Mouse (Mus musculus) midbrain, postnatal 0 days (tissue): ENCODE measurements around the gene Gm14862. TPM values are rescaled to one million over a fixed set of nuclear protein-coding genes. Genes with fewer than 3 reads are reported as not detected.
A peak's percentile ranks its signal among the peaks of the same experiment; 100 is the strongest.

ENCODE experiments used
- ATAC-seq: fragments of 200-750 bp; cut with Nextera tagmentation; 2 replicates; pipeline ENCODE4 v1.8.0; 2017; ENCODE audit warnings: moderate number of reproducible peaks, mild to moderate bottlenecking, moderate TSS enrichment, moderate library complexity; ENCODE audit not compliant: low FRiP score
- DNase-seq: peaks from one replicate; pipeline ENCODE4 v3.0.0-alpha.2; 2015; ENCODE audit warnings: low spot score
- H3K27ac ChIP-seq: fragments of 300-500 bp; sonication (generic); 2 replicates; pipeline ENCODE4 v1.5.1; 2014; ENCODE audit warnings: low read depth, mild to moderate bottlenecking, low read length, mixed read lengths
- H3K27me3 ChIP-seq: fragments of 300-500 bp; sonication (generic); 2 replicates; pipeline ENCODE4 v1.6.1; 2014; ENCODE audit warnings: low read length, control low read depth, mixed read lengths; ENCODE audit not compliant: insufficient read depth
- H3K36me3 ChIP-seq: fragments of 300-500 bp; sonication (generic); 2 replicates; pipeline ENCODE4 v1.6.1; 2014; ENCODE audit warnings: low read length, control low read depth, mixed read lengths; ENCODE audit not compliant: insufficient read depth
- H3K4me1 ChIP-seq: fragments of 300-500 bp; sonication (generic); 2 replicates; pipeline ENCODE4 v1.6.1; 2014; ENCODE audit warnings: mild to moderate bottlenecking, control low read depth, antibody characterized with exemption, low read length, mixed read lengths; ENCODE audit not compliant: insufficient read depth
- H3K4me2 ChIP-seq: fragments of 300-500 bp; sonication (generic); 2 replicates; pipeline ENCODE4 v1.6.1; 2014; ENCODE audit warnings: low read depth, mild to moderate bottlenecking, low read length, mixed read lengths; ENCODE audit not compliant: poor library complexity, severe bottlenecking
- H3K4me3 ChIP-seq: fragments of 300-500 bp; sonication (generic); 2 replicates; pipeline ENCODE4 v1.5.1; 2014; ENCODE audit warnings: low read depth, mild to moderate bottlenecking, low read length, moderate library complexity
- H3K9ac ChIP-seq: fragments of 300-500 bp; sonication (generic); replicated peaks from 2 replicates; pipeline ENCODE4 v1.6.1; 2014; ENCODE audit warnings: mild to moderate bottlenecking, low read length, moderate library complexity, mixed read lengths; ENCODE audit not compliant: poor library complexity, severe bottlenecking
- H3K9me3 ChIP-seq: fragments of 300-500 bp; sonication (generic); 2 replicates; pipeline ENCODE4 v1.6.1; 2016; ENCODE audit warnings: low read length, control low read depth
- CTCF ChIP-seq: IDR thresholded peaks from 2 replicates; pipeline ENCODE4 v1.5.1; 2016; ENCODE audit warnings: antibody characterized with exemption, mild to moderate bottlenecking
- WGBS: fragments of 180-500 bp; shearing (Covaris S2); extraction: QIAGEN DNeasy Blood & Tissue Kit; methylation state at CpG from one replicate; pipeline ENCODE4 v1.1.7; 2014; 5-methylcytosine and 5-hydroxymethylcytosine counted together
- polyA plus RNA-seq: library from polyadenylated mRNA; unstranded; fragments of >200 nt; fragmentation: Nextera tagmentation; extraction: Ambion mirVana; gene quantifications from 2 replicates; pipeline ENCODE4 v1.2.1, GENCODE M21; 2015
- total RNA-seq: library from RNA; depleted of rRNA; stranded (reverse); fragments of >200 nt; gene quantifications from 2 replicates; pipeline ENCODE4 v1.2.3, GENCODE M21; 2014

Gm14862 gene
- total and polyA plus RNA-seq, 2 experiments from 2014 or later: not detected

DNA sequence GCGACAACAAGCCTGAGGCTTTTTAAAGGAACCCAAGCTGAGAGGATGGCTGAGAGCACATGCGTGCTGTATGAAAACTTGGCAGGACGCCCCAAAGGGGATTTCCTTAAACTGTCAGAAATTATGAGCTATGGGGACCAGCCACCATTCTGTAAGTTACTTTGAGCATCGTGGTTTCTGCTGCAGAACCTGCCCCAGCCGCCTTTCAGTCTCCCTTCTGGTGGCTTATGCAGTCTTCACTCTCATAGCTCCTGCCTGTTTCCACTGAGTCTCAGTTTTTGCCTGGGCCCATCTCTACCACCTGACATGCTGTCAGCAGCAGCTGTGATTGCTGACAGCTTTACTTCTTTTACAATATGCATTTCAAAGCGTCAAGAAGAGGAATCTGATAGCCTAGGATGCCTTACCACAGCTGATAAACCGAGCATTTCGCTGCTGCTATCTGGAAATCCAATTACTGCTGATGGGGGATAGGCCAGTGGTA, 13.3 kb downstream of the Gm14862 start:
- ATAC-seq (no peak), DNase-seq (peak; percentile 13)
- H3K27me3 ChIP-seq: no peaks in the 10 kb centered on the region
- H3K4me3 ChIP-seq: no peak overlapping the region
- H3K9me3 ChIP-seq: no peaks in the 10 kb centered on the region
- H3K4me1 ChIP-seq: no peaks in the 10 kb centered on the region
- no peak overlapping the region for H3K4me2 ChIP-seq
- 47% methylated on average over 8 of the region's 8 CpGs for WGBS
- H3K36me3 ChIP-seq: no peaks in the 10 kb centered on the region
- no peak overlapping the region for H3K27ac ChIP-seq
- no peak for TF ChIP-seq CTCF
- no peak overlapping the region for H3K9ac ChIP-seq

DNA sequence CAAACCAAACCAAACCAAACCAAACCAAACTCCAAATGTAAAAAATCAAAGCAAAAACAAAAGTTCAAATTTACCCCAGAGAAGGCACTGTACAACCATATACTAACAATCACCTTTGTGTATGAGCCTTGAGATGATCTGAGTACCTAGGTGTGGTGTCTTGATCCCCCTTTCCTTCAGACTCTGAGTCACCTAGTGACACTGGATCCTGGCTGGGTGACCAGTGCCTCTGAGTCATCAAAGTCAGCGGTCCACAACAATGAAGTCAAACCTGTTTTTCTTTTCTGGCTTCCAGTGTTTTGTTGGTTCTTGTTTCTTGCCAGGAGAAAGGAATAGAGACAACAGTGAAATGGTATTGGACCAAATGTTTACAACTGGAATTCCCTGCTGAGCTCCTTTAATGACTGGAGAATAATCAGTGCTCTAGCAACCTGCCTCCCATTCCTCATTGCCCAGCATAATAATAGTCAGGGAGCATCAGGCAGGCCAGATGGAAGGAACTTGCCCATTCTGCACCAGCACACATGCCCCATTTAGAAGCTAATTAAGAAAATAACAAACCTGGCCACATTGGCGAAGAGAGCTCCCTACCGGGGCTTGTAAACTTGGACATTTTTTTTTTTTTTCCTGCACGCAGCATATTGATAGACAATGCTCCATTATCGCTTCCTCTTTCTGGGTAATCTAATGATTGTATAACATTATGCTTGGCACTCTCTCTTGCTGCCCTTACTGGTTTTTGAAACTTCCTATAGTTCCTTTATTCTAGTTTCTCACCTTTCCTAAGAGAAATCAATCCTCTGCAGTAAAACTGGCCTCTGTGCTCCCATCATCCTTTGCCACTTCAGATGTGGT, 15.7 kb downstream of the Gm14862 start:
- ATAC-seq: no peak
- H3K4me2 ChIP-seq: no peak overlapping the region
- peak; percentile 30 for DNase-seq
- no peak overlapping the region for H3K9ac ChIP-seq
- no peaks in the 10 kb centered on the region for H3K9me3 ChIP-seq
- no peaks in the 10 kb centered on the region for H3K4me1 ChIP-seq
- H3K27me3 ChIP-seq: no peaks in the 10 kb centered on the region
- no peaks in the 10 kb centered on the region for H3K36me3 ChIP-seq
- H3K4me3 ChIP-seq: no peak overlapping the region
- H3K27ac ChIP-seq: no peak overlapping the region
- TF ChIP-seq CTCF: no peak
- WGBS: 79% methylated on average over 5 of the region's 5 CpGs

DNA sequence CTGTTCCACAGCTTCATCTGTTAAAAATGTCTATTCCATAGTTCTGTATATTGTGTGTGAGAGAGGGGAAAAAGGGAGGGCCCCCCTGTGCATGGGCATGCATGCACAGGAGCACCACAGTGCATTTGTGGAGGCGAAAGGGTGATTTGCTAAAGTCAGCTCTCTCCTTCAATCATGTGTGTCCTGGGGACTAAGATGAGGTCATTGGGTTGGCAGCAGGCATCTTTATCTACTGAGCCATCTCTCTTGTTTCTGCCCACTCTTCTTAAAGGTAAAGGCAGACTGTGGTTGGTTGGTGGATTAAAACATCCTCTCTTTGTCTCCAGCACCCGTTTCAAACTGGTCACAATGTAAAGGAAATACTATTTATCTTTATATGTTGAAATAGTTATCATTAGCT, 29.6 kb downstream of the Gm14862 start:
- no peak for TF ChIP-seq CTCF

DNA sequence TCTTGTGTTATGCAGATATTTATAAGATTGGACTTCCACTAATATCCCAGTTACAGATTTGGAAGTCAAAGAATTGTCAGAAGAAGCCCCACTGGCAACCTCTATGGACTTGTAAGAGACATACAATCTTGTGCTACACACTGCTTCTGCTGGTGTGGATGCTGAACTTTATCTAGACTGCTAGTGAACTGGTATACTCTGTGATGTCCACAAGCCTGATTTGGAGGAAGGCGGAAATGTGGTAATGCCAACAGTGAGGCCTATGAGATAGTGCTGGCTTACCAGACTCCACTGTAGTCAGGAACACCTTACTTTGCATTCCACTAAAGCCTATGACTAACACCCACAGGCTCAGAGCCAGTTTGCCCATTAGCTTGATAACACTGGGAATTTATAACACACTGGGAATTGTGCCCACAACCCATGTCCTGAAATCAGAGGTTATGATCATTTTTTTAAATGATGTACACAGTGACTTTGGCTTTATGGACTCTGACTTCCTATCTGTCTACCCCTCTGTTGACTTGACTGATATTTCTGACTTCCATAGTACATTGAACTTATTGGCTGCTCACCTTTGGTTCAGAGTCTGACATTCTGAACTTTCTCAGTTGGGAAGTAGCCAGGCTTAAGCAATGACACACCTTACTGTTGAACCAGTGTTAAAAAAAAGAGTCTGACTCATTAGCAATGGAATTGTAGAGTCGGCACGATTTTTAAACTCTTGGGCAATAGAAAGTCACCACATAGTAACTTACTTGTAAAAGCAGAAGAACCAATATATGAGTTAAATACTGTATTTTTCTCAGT, 34.1 kb downstream of the Gm14862 start:
- Histone ChIP-seq H3K4me1 (no peaks in the 10 kb centered on the region), H3K27me3 (no peaks in the 10 kb centered on the region), H3K36me3 (no peaks in the 10 kb centered on the region), H3K27ac (no peak overlapping the region), H3K9me3 (no peaks in the 10 kb centered on the region), H3K4me2 (no peak overlapping the region), H3K4me3 (no peak overlapping the region), H3K9ac (no peak overlapping the region)
- no peak for DNase-seq
- no peak for ATAC-seq
- WGBS: 91% methylated on average over 3 of the region's 3 CpGs
- TF ChIP-seq CTCF: no peak

More for the DNA sequence above, 29.6 kb downstream of the Gm14862 start:
- no peak for ATAC-seq
- Histone ChIP-seq H3K36me3 (no peaks in the 10 kb centered on the region), H3K9me3 (no peaks in the 10 kb centered on the region), H3K4me1 (no peaks in the 10 kb centered on the region), H3K4me3 (no peak overlapping the region), H3K27ac (no peak overlapping the region), H3K9ac (no peak overlapping the region), H3K27me3 (no peaks in the 10 kb centered on the region), H3K4me2 (no peak overlapping the region)
- DNase-seq: no peak
- WGBS: 79% methylated on average over 2 of the region's 2 CpGs

DNA sequence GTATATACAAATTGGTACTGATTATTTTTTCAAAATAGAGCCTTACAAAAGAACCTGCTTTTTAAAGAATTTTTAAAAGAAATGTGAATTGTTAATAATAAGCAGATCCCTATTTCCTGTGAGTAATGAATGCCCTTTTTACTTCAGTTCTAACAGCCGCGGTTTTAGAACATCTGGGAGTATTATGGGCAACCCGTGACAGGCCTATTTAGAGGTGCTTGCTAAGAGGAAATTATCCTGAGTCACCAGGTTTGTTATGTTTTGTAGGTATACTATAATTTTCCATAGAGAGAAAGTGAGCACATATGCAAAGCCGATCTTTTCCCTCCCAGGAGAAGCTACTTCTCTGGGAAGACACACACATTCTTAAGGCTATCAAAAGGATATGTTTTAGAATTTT, 35.0 kb downstream of the Gm14862 start:
- Histone ChIP-seq H3K9ac (no peak overlapping the region), H3K27ac (no peak overlapping the region), H3K27me3 (no peaks in the 10 kb centered on the region), H3K9me3 (no peaks in the 10 kb centered on the region), H3K4me2 (no peak overlapping the region), H3K36me3 (no peaks in the 10 kb centered on the region), H3K4me3 (no peak overlapping the region), H3K4me1 (no peaks in the 10 kb centered on the region)
- TF ChIP-seq CTCF: no peak
- DNase-seq (no peak), ATAC-seq (no peak)
- WGBS: 81% methylated on average over 4 of the region's 4 CpGs

DNA sequence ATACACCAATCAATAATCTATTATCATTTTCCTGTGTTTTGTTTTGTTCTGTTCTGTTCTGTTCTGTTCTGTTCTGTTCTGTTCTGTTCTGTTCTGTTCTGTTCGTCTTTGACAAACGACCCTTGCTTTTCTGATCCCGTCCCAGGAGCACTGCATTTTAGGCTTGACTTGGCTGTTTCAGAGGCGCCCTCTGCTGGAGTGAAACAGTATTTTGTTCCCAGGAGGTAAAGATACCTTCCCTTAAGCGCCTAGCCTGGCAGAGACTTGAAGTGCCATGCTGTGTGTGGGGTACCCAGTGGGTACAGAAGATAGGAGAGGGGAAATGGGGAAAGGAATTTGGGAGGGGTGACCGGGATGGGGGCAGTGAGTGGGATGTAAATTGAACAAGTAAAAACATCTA, 35.5 kb downstream of the Gm14862 start:
- H3K4me1 ChIP-seq: no peaks in the 10 kb centered on the region
- H3K9me3 ChIP-seq: no peaks in the 10 kb centered on the region
- DNase-seq (peak; percentile 14), ATAC-seq (no peak)
- H3K9ac ChIP-seq: no peak overlapping the region
- H3K27me3 ChIP-seq: no peaks in the 10 kb centered on the region
- WGBS: 31% methylated on average over 6 of the region's 6 CpGs
- peak; percentile 64 for TF ChIP-seq CTCF
- no peak overlapping the region for H3K4me3 ChIP-seq
- H3K36me3 ChIP-seq: no peaks in the 10 kb centered on the region
- no peak overlapping the region for H3K27ac ChIP-seq
- no peak overlapping the region for H3K4me2 ChIP-seq
